ENCODE assay signal across 8 mouse cellular contexts in the genomic region with DNA sequence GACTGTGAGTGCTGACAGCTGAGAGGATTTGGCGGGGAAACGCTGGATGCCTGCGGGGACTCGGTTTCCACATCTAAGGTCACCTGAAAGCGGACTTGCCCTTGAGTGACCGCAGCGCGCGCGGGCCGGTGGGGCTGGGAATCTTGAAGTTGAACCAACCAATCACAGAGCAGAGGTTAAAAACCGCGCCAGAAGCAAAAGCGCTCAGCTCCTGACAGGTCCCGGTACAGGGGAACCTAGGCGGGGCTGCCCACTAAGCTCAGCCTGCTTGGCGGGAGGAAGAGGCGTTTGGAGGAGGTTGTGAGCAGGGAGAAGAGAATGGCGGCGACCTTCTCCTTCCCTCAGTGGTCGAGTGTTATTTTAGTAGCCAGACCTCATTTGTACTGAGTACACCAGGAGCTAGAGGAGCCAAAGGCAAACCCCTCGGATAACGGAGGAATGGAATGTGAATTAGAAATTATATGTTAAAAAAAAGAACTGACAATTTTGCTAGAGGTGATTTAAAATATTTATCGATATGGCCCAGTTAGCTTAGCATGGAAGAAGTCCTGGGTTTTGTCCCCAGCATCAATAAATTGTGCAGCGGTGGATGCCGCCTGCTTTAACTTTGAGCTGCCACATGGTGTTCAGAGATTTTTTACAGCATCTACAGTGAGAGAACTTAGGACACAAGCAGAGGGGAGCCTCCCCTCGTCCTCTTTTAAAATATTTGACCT. TPM values are rescaled to one million over a fixed set of nuclear protein-coding genes. Genes with fewer than 3 reads are reported as not detected.
DNase-seq lines count a peak whose midpoint lies in the region; ATAC-seq and TF ChIP-seq lines count a peak whose summit lies in the region.

No protein-coding gene starts in this region.

- H3K4me2 ChIP-seq in embryonic facial prominence, embryonic 13.5 days = peak overlapping the region; percentile 89
- peak overlapping the region; percentile 86 for H3K4me2 ChIP-seq in intestine, embryonic 15.5 days (replicated peaks)
- H3K4me2 ChIP-seq in liver, postnatal 0 days (ENCODE audit: low read depth, low read length) = peak overlapping the region; percentile 94

- ATAC-seq in embryonic facial prominence, embryonic 13.5 days (ENCODE audit: insufficient number of reproducible peaks, insufficient read depth, low FRiP score, low TSS enrichment, low read depth) = no peak
- ATAC-seq in intestine, embryonic 15.5 days = peak; percentile 39
- peak; percentile 46 for ATAC-seq in liver, postnatal 0 days

- no peak for TF ChIP-seq CTCF in liver, postnatal 0 days (IDR thresholded peaks at IDR 0.05; ENCODE audit: low read depth)

- peak overlapping the region; percentile 67 for H3K9ac ChIP-seq in embryonic facial prominence, embryonic 13.5 days
- H3K9ac ChIP-seq in intestine, embryonic 15.5 days = peak overlapping the region; percentile 76
- H3K9ac ChIP-seq in liver, postnatal 0 days (replicated peaks) = peak overlapping the region; percentile 91

- under 1% methylated on average over 27 of the region's 27 CpGs for WGBS in embryonic facial prominence, embryonic 13.5 days
- WGBS in intestine, embryonic 15.5 days = 2% methylated on average over 27 of the region's 27 CpGs
- WGBS in liver, postnatal 0 days (ENCODE audit: insufficient replicate concordance) = 1% methylated on average over 27 of the region's 27 CpGs

- peaks cover 13% of the 10 kb centered on the region for H3K36me3 ChIP-seq in embryonic facial prominence, embryonic 13.5 days
- peaks cover 2% of the 10 kb centered on the region; the same call in 1 of the 2 replicates for H3K36me3 ChIP-seq in intestine, embryonic 15.5 days
- peaks cover 17% of the 10 kb centered on the region for H3K36me3 ChIP-seq in liver, postnatal 0 days (replicated peaks; ENCODE audit: insufficient read depth, low read length)
- H3K36me3 ChIP-seq in splenic B cell, adult 2 months (ENCODE audit: control insufficient read depth, insufficient read depth, low read length, poor library complexity, severe bottlenecking) = no peaks in the 10 kb centered on the region

- peak; percentile 61 for TF ChIP-seq EP300 in liver, postnatal 0 days (IDR thresholded peaks at IDR 0.05; ENCODE audit: low read depth)

- peak overlapping the region; percentile 82 for H3K4me3 ChIP-seq in embryonic facial prominence, embryonic 13.5 days
- peak overlapping the region; percentile 95 for H3K4me3 ChIP-seq in intestine, embryonic 15.5 days (replicated peaks)
- H3K4me3 ChIP-seq in liver, postnatal 0 days (ENCODE audit: low read depth, low read length) = peak overlapping the region; percentile 98

- no peaks in the 10 kb centered on the region for H3K27me3 ChIP-seq in embryonic facial prominence, embryonic 13.5 days
- H3K27me3 ChIP-seq in intestine, embryonic 15.5 days (replicated peaks) = no peaks in the 10 kb centered on the region
- H3K27me3 ChIP-seq in liver, postnatal 0 days (ENCODE audit: insufficient read depth, low read length) = no peaks in the 10 kb centered on the region
- no peaks in the 10 kb centered on the region for H3K27me3 ChIP-seq in splenic B cell, adult 2 months (ENCODE audit: control insufficient read depth, insufficient read depth, low read length, poor library complexity, severe bottlenecking)

- H3K4me1 ChIP-seq in embryonic facial prominence, embryonic 13.5 days = peaks cover 39% of the 10 kb centered on the region
- peaks cover 28% of the 10 kb centered on the region for H3K4me1 ChIP-seq in intestine, embryonic 15.5 days (replicated peaks)
- peaks cover 45% of the 10 kb centered on the region for H3K4me1 ChIP-seq in liver, postnatal 0 days (ENCODE audit: insufficient read depth)

- H3K27ac ChIP-seq in embryonic facial prominence, embryonic 13.5 days = no peak overlapping the region
- H3K27ac ChIP-seq in intestine, embryonic 15.5 days = no peak overlapping the region; the same call in 1 of the 2 replicates
- H3K27ac ChIP-seq in liver, postnatal 0 days (ENCODE audit: low read depth) = peak overlapping the region; percentile 80

- peak; percentile 72 for DNase-seq in spleen, adult 12 weeks (ENCODE audit: low spot score)
- no peak for DNase-seq in spleen, adult 18-20 months
- peak; percentile 85 for DNase-seq in liver, postnatal 0 days
- DNase-seq in splenic B cell, adult 2 months (ENCODE audit: low read depth, low spot score) = peak; percentile 20
- no peak for DNase-seq in cerebellum, adult 9-10 months
- no peak for DNase-seq in urinary bladder, adult 18-20 months (ENCODE audit: low spot score in 2 of 2)

- H3K9me3 ChIP-seq in embryonic facial prominence, embryonic 13.5 days = no peaks in the 10 kb centered on the region
- no peaks in the 10 kb centered on the region for H3K9me3 ChIP-seq in intestine, embryonic 15.5 days
- no peaks in the 10 kb centered on the region for H3K9me3 ChIP-seq in liver, postnatal 0 days (ENCODE audit: low read length)

RNA-seq across cellular contexts. Expression of a gene that starts 1.1 kb away (rescaled TPM):
- 214 and 235 TPM in 2 replicates for polyA plus RNA-seq in embryonic facial prominence, embryonic 13.5 days (2015; fragmentation: Nextera tagmentation; extraction: Ambion mirVana)
- 161 and 178 TPM in 2 replicates for polyA plus RNA-seq in intestine, embryonic 15.5 days (2015; fragmentation: Nextera tagmentation; extraction: Ambion mirVana)
- polyA plus RNA-seq in liver, postnatal 0 days (2015; fragmentation: Nextera tagmentation; extraction: Ambion mirVana) = 235 and 276 TPM in 2 replicates

RNA-seq across cellular contexts. Expression of a gene that starts 25.3 kb away (rescaled TPM):
- polyA plus RNA-seq in embryonic facial prominence, embryonic 13.5 days (2015; fragmentation: Nextera tagmentation; extraction: Ambion mirVana) = 3.8 and 4.0 TPM in 2 replicates
- polyA plus RNA-seq in intestine, embryonic 15.5 days (2015; fragmentation: Nextera tagmentation; extraction: Ambion mirVana) = 2.1 and 2.3 TPM in 2 replicates
- 0.31 and 0.50 TPM in 2 replicates for polyA plus RNA-seq in liver, postnatal 0 days (2015; fragmentation: Nextera tagmentation; extraction: Ambion mirVana)

RNA-seq across cellular contexts. Expression of a gene that starts 55.8 kb away (rescaled TPM):
- polyA plus RNA-seq in embryonic facial prominence, embryonic 13.5 days (2015; fragmentation: Nextera tagmentation; extraction: Ambion mirVana) = 11.2 and 13.4 TPM in 2 replicates
- polyA plus RNA-seq in intestine, embryonic 15.5 days (2015; fragmentation: Nextera tagmentation; extraction: Ambion mirVana) = 8.9 and 10.9 TPM in 2 replicates
- polyA plus RNA-seq in liver, postnatal 0 days (2015; fragmentation: Nextera tagmentation; extraction: Ambion mirVana) = 4.0 and 5.3 TPM in 2 replicates

Comparison
In these comparisons a context has a peak if more than half of its experiments do, and no peak if none do; other contexts are left out.
1. DNase-seq: peak in spleen, adult 12 weeks (single experiment), liver, postnatal 0 days (single experiment) and splenic B cell, adult 2 months (single experiment); none in spleen, adult 18-20 months (0 of 2), cerebellum, adult 9-10 months (single experiment) and urinary bladder, adult 18-20 months (0 of 2).
2. Peak in every context shown above with its lines, with median percentiles within 50 percentile points of each other: H3K4me2 ChIP-seq, H3K4me3 ChIP-seq and H3K9ac ChIP-seq.